Comparison of ENCODE assay signal across 10 mouse cellular contexts in genomic region chr12:73205710-73206649, GRCm38 (mm10).
DNase-seq lines count a peak whose midpoint lies in the region; ATAC-seq and TF ChIP-seq lines count a peak whose summit lies in the region.
"Had no signal": no experiment of that assay in that cellular context is flagged by ENCODE, and none has a peak within 500 bp of the region (broad histone marks: within the 10 kb centered on the region; RNA-seq: fewer than 3 reads in every experiment).

No protein-coding gene starts in this region.

- 50% methylated on average over 11 of the region's 11 CpGs for WGBS in limb, embryonic 11.5 days
- 64% methylated on average over 11 of the region's 11 CpGs for WGBS in limb, embryonic 10.5 days
- WGBS in heart, postnatal 0 days = 61% methylated on average over 11 of the region's 11 CpGs
- 30% methylated on average over 11 of the region's 11 CpGs for WGBS in limb, embryonic 13.5 days
- WGBS in forebrain, embryonic 10.5 days = 85% methylated on average over 11 of the region's 11 CpGs

- TF ChIP-seq EP300 in heart, postnatal 0 days (IDR thresholded peaks at IDR 0.05; ENCODE audit: low read depth) = no peak

- H3K36me3 ChIP-seq in limb, embryonic 11.5 days (ENCODE audit: control insufficient read depth, insufficient read depth, low read length) = no peaks in the 10 kb centered on the region
- no peaks in the 10 kb centered on the region for H3K36me3 ChIP-seq in limb, embryonic 10.5 days
- no peaks in the 10 kb centered on the region for H3K36me3 ChIP-seq in heart, postnatal 0 days (replicated peaks; ENCODE audit: control insufficient read depth, insufficient read depth, low read length)
- H3K36me3 ChIP-seq in limb, embryonic 13.5 days = no peaks in the 10 kb centered on the region
- H3K36me3 ChIP-seq in forebrain, embryonic 10.5 days (replicated peaks) = no peaks in the 10 kb centered on the region

- intact Hi-C loops in left cerebral cortex, adult 2 months (cut with DNase I) = no loop called here

- no peak overlapping the region for H3K4me2 ChIP-seq in limb, embryonic 11.5 days (ENCODE audit: low read depth, severe bottlenecking)
- H3K4me2 ChIP-seq in heart, postnatal 0 days (ENCODE audit: low read depth, low read length) = no peak overlapping the region
- no peak overlapping the region for H3K4me2 ChIP-seq in limb, embryonic 13.5 days (replicated peaks)

- no peak overlapping the region for H3K4me3 ChIP-seq in limb, embryonic 11.5 days (ENCODE audit: low read depth, low read length)
- no peak overlapping the region for H3K4me3 ChIP-seq in limb, embryonic 10.5 days
- H3K4me3 ChIP-seq in heart, postnatal 0 days (ENCODE audit: low read depth, low read length) = no peak overlapping the region
- no peak overlapping the region for H3K4me3 ChIP-seq in limb, embryonic 13.5 days
- no peak overlapping the region for H3K4me3 ChIP-seq in forebrain, embryonic 10.5 days
- no peak overlapping the region for H3K4me3 ChIP-seq in left cerebral cortex, adult 2 months

- no peak overlapping the region for H3K27ac ChIP-seq in limb, embryonic 11.5 days (replicated peaks; ENCODE audit: low read depth, low read length)
- no peak overlapping the region for H3K27ac ChIP-seq in limb, embryonic 10.5 days
- H3K27ac ChIP-seq in heart, postnatal 0 days (ENCODE audit: low read depth) = peak overlapping the region; percentile 79
- no peak overlapping the region; the same call in 1 of the 2 replicates for H3K27ac ChIP-seq in limb, embryonic 13.5 days
- no peak overlapping the region for H3K27ac ChIP-seq in forebrain, embryonic 10.5 days
- no peak overlapping the region for H3K27ac ChIP-seq in left cerebral cortex, adult 2 months

- H3K4me1 ChIP-seq in limb, embryonic 11.5 days (ENCODE audit: control insufficient read depth, insufficient read depth, low read length) = peaks cover 10% of the 10 kb centered on the region
- peaks cover 30% of the 10 kb centered on the region for H3K4me1 ChIP-seq in limb, embryonic 10.5 days
- peaks cover 29% of the 10 kb centered on the region for H3K4me1 ChIP-seq in heart, postnatal 0 days (ENCODE audit: control insufficient read depth, insufficient read depth)
- peaks cover 20% of the 10 kb centered on the region for H3K4me1 ChIP-seq in limb, embryonic 13.5 days
- H3K4me1 ChIP-seq in forebrain, embryonic 10.5 days = peaks cover 12% of the 10 kb centered on the region

- no peak for TF ChIP-seq CTCF in heart, postnatal 0 days (IDR thresholded peaks at IDR 0.05; ENCODE audit: low read depth)
- no peak for TF ChIP-seq CTCF in left cerebral cortex, adult 2 months (IDR thresholded peaks at IDR 0.05)

- no peaks in the 10 kb centered on the region for H3K9me3 ChIP-seq in limb, embryonic 11.5 days (ENCODE audit: control insufficient read depth, low read length)
- no peaks in the 10 kb centered on the region for H3K9me3 ChIP-seq in limb, embryonic 10.5 days (replicated peaks)
- H3K9me3 ChIP-seq in heart, postnatal 0 days (replicated peaks; ENCODE audit: control insufficient read depth, low read length) = no peaks in the 10 kb centered on the region
- no peaks in the 10 kb centered on the region for H3K9me3 ChIP-seq in limb, embryonic 13.5 days
- H3K9me3 ChIP-seq in forebrain, embryonic 10.5 days = no peaks in the 10 kb centered on the region

- no peaks in the 10 kb centered on the region for H3K27me3 ChIP-seq in limb, embryonic 11.5 days (ENCODE audit: control insufficient read depth, insufficient read depth, low read length)
- no peaks in the 10 kb centered on the region for H3K27me3 ChIP-seq in limb, embryonic 10.5 days (ENCODE audit: low read depth, poor library complexity, severe bottlenecking)
- H3K27me3 ChIP-seq in heart, postnatal 0 days (ENCODE audit: control insufficient read depth, insufficient read depth, low read length) = no peaks in the 10 kb centered on the region
- no peaks in the 10 kb centered on the region for H3K27me3 ChIP-seq in limb, embryonic 13.5 days
- no peaks in the 10 kb centered on the region for H3K27me3 ChIP-seq in forebrain, embryonic 10.5 days (ENCODE audit: poor library complexity, severe bottlenecking)

- DNase-seq in limb, embryonic 11.5 days (ENCODE audit: low spot score) = peak; percentile 57
- DNase-seq in limb, embryonic 10.5 days (ENCODE audit: low spot score) = no peak
- DNase-seq in heart, postnatal 0 days (ENCODE audit: low spot score) = peak; percentile 49
- DNase-seq in urinary bladder, adult 2 months (ENCODE audit: low spot score) = peak; percentile 30
- DNase-seq in layer of hippocampus, postnatal 25 days (ENCODE audit: extremely low spot score in 1 of 2, low spot score in 1 of 2) = no peak
- no peak for DNase-seq in forebrain, embryonic 10.5 days (ENCODE audit: extremely low spot score, low spot score)
- no peak for DNase-seq in left cerebral cortex, adult 2 months (ENCODE audit: extremely low spot score in 1 of 2, low spot score in 2 of 2)
- DNase-seq: cerebellum, adult 2 months; thymus, adult 18-20 months had no signal

- 0 out of 2 replicates have a peak, but pooled peaks have one; percentile 62 for ATAC-seq in limb, embryonic 11.5 days (ENCODE audit: insufficient number of reproducible peaks, low FRiP score, low TSS enrichment, low read depth)
- ATAC-seq in heart, postnatal 0 days (ENCODE audit: insufficient read depth, low read depth) = peak; percentile 75
- peak; percentile 61 for ATAC-seq in limb, embryonic 13.5 days (ENCODE audit: low FRiP score, low read depth)

- H3K9ac ChIP-seq in limb, embryonic 11.5 days (ENCODE audit: low read length) = no peak overlapping the region
- 0 out of 2 replicates have a peak overlapping the region, but pooled peaks have one; percentile 10 for H3K9ac ChIP-seq in heart, postnatal 0 days (replicated peaks; ENCODE audit: low read depth, low read length)
- no peak overlapping the region for H3K9ac ChIP-seq in limb, embryonic 13.5 days

Comparison
In these comparisons a context has a peak if more than half of its experiments do, and no peak if none do; other contexts are left out.
1. DNase-seq: peak in limb, embryonic 11.5 days (single experiment), heart, postnatal 0 days (single experiment) and urinary bladder, adult 2 months (single experiment); none in limb, embryonic 10.5 days (single experiment), layer of hippocampus, postnatal 25 days (0 of 2), forebrain, embryonic 10.5 days (single experiment) and left cerebral cortex, adult 2 months (0 of 2).
2. Peak in every context shown above with its lines, with median percentiles within 50 percentile points of each other: ATAC-seq.